Mouse (Mus musculus) neural tube, embryonic 12.5 days (tissue): ENCODE data around the gene Umps. TPM values are rescaled to one million over a fixed set of nuclear protein-coding genes. Genes with fewer than 3 reads are reported as not detected.

Source experiments
- ATAC-seq: fragments of 200-750 bp; cut with Nextera tagmentation; 2 replicates; pipeline ENCODE4 v1.8.0; 2017; ENCODE audit warnings: low read depth, mild to moderate bottlenecking, moderate TSS enrichment, moderate library complexity; ENCODE audit not compliant: low FRiP score
- H3K27ac ChIP-seq: fragments of 300-500 bp; sonication (generic); 2 replicates; pipeline ENCODE4 v1.5.1; 2016
- H3K27me3 ChIP-seq: fragments of 300-500 bp; sonication (generic); replicated peaks from 2 replicates; pipeline ENCODE4 v1.6.1; 2016; ENCODE audit warnings: mild to moderate bottlenecking
- H3K36me3 ChIP-seq: fragments of 300-500 bp; sonication (generic); 2 replicates; pipeline ENCODE4 v1.6.1; 2016; ENCODE audit warnings: mild to moderate bottlenecking
- H3K4me1 ChIP-seq: fragments of 300-500 bp; sonication (generic); 2 replicates; pipeline ENCODE4 v1.6.1; 2016
- H3K4me2 ChIP-seq: fragments of 300-500 bp; sonication (generic); replicated peaks from 2 replicates; pipeline ENCODE4 v1.6.1; 2016; ENCODE audit warnings: mild to moderate bottlenecking
- H3K4me3 ChIP-seq: fragments of 300-500 bp; sonication (generic); 2 replicates; pipeline ENCODE4 v1.5.1; 2016
- H3K9ac ChIP-seq: fragments of 300-500 bp; sonication (generic); 2 replicates; pipeline ENCODE4 v1.6.1; 2016; ENCODE audit warnings: mild to moderate bottlenecking
- H3K9me3 ChIP-seq: fragments of 300-500 bp; sonication (generic); 2 replicates; pipeline ENCODE4 v1.6.1; 2016; ENCODE audit warnings: mild to moderate bottlenecking
- WGBS: fragments of 180-500 bp; shearing (Covaris S2); methylation state at CpG from one replicate; pipeline ENCODE4 v1.1.7; 2016; 5-methylcytosine and 5-hydroxymethylcytosine counted together
- polyA plus RNA-seq: library from polyadenylated mRNA; unstranded; fragments of >200 nt; fragmentation: Nextera tagmentation; extraction: Ambion mirVana; gene quantifications from 2 replicates; pipeline ENCODE4 v1.2.1, GENCODE M21; 2016

Umps gene
- polyA plus RNA-seq, 1 experiment from 2014 or later, result 36.8 TPM

DNA sequence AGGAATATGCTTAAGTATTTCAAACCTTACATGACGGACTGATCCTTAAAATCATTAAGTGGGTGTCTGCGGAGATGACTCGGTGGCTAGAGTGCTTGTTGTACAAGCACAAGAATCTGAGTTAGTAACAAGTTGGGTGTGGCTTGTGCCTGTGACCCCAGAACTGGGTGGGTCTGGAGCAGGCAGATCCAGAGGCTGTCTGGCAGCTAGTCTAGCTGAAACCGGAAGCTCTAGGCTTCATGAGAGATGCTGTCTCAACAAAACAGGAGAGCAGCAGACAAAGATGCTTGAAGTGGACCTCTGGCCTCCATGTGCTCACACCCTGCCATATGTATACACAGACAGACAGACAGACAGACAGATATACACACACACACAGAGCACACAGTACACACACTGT, 23.9 kb upstream of the Umps start:
- H3K9me3 ChIP-seq, result no peaks in the 10 kb centered on the region
- no peak overlapping the region for H3K9ac ChIP-seq
- no peak overlapping the region for H3K4me2 ChIP-seq
- no peaks in the 10 kb centered on the region for H3K27me3 ChIP-seq
- H3K36me3 ChIP-seq, result peaks cover 6% of the 10 kb centered on the region; the same call in 1 of the 2 replicates
- H3K4me1 ChIP-seq, result no peaks in the 10 kb centered on the region
- WGBS, result 87% methylated on average over 4 of the region's 4 CpGs
- H3K27ac ChIP-seq, result no peak overlapping the region
- no peak for ATAC-seq
- H3K4me3 ChIP-seq, result no peak overlapping the region

GRCm38 (mm10) chr16:33989106-33989505, 22.3 kb upstream of the Umps start:
- H3K27ac ChIP-seq, result no peak overlapping the region
- H3K9ac ChIP-seq, result no peak overlapping the region
- H3K4me3 ChIP-seq, result no peak overlapping the region
- H3K36me3 ChIP-seq, result peaks cover 6% of the 10 kb centered on the region; the same call in 1 of the 2 replicates
- ATAC-seq, result no peak
- H3K4me2 ChIP-seq, result no peak overlapping the region
- H3K9me3 ChIP-seq, result no peaks in the 10 kb centered on the region
- no peaks in the 10 kb centered on the region for H3K4me1 ChIP-seq
- WGBS, result 76% methylated on average over 1 of the region's 1 CpGs
- no peaks in the 10 kb centered on the region for H3K27me3 ChIP-seq

- H3K9ac ChIP-seq, result no peak overlapping the region
- H3K4me2 ChIP-seq, result no peak overlapping the region
- no peak for ATAC-seq
- H3K36me3 ChIP-seq, result peaks cover 9% of the 10 kb centered on the region; the same call in 1 of the 2 replicates
- no peaks in the 10 kb centered on the region for H3K9me3 ChIP-seq
- no peak overlapping the region for H3K4me3 ChIP-seq
- H3K4me1 ChIP-seq, result no peaks in the 10 kb centered on the region
- no peak overlapping the region for H3K27ac ChIP-seq
- H3K27me3 ChIP-seq, result no peaks in the 10 kb centered on the region
- 58% methylated on average over 17 of the region's 17 CpGs for WGBS
Observed at GRCm38 (mm10) chr16:33988358-33989012, 21.6 kb upstream of the Umps start.

GRCm38 (mm10) chr16:33986993-33987392, 20.2 kb upstream of the Umps start:
- no peak for ATAC-seq
- no peak overlapping the region for H3K4me2 ChIP-seq
- WGBS, result 88% methylated on average over 7 of the region's 7 CpGs
- H3K27me3 ChIP-seq, result no peaks in the 10 kb centered on the region
- H3K9me3 ChIP-seq, result no peaks in the 10 kb centered on the region
- no peaks in the 10 kb centered on the region for H3K4me1 ChIP-seq
- no peak overlapping the region for H3K9ac ChIP-seq
- no peak overlapping the region for H3K4me3 ChIP-seq
- peaks cover 14% of the 10 kb centered on the region for H3K36me3 ChIP-seq
- no peak overlapping the region for H3K27ac ChIP-seq

DNA sequence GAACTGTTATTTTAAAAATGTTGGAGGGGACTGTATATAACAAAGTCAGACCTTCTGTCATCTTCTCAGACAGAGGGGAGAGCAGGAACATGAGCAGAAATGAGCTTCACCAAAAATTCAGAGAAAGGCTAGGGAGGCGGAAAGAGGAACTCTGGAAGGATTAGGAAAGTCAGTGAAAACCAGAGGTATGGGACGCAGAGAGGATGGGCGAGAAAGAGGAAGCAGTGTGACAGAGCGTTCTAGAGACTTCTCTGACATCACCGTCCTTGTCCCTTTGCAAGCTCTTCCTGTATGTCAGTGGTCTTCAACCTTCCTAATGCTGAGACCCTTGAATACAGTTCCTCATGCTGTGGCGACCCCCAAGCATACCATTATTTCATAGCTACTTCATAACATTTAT, 18.5 kb upstream of the Umps start:
- 89% methylated on average over 6 of the region's 6 CpGs for whole genome bisulfite sequencing
- no peak overlapping the region for H3K27ac ChIP-seq
- no peak for ATAC-seq
- H3K4me1 ChIP-seq, result no peaks in the 10 kb centered on the region
- no peak overlapping the region for H3K4me3 ChIP-seq
- H3K4me2 ChIP-seq, result no peak overlapping the region
- peaks cover 14% of the 10 kb centered on the region for H3K36me3 ChIP-seq
- no peaks in the 10 kb centered on the region for H3K27me3 ChIP-seq
- H3K9me3 ChIP-seq, result no peaks in the 10 kb centered on the region
- no peak overlapping the region for H3K9ac ChIP-seq

DNA sequence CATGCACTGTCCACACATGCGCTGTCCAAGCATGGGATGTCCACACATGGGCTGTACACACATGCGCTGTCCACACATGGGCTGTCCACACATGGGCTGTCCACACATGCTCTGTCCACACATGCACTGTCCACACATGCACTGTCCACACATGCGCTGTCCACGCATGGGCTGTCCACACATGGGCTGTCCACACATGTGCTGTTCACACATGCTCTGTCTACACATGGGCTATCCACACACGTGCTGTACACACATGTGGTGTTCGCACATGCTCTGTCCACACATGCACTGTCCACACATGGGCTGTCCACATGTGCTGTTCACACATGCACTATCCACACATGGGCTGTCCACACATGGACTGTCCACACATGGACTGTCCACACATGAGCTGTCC, 16.9 kb upstream of the Umps start:
- Histone ChIP-seq H3K9ac (no peak overlapping the region), H3K27me3 (no peaks in the 10 kb centered on the region), H3K9me3 (no peaks in the 10 kb centered on the region), H3K4me1 (no peaks in the 10 kb centered on the region), H3K36me3 (peaks cover 16% of the 10 kb centered on the region), H3K27ac (no peak overlapping the region), H3K4me2 (no peak overlapping the region), H3K4me3 (no peak overlapping the region)
- no peak for ATAC-seq
- WGBS, result 97% methylated on average over 6 of the region's 6 CpGs

- Histone ChIP-seq H3K4me3 (no peak overlapping the region), H3K9ac (no peak overlapping the region), H3K4me1 (no peaks in the 10 kb centered on the region), H3K27me3 (no peaks in the 10 kb centered on the region), H3K36me3 (peaks cover 34% of the 10 kb centered on the region), H3K4me2 (no peak overlapping the region), H3K9me3 (no peaks in the 10 kb centered on the region), H3K27ac (no peak overlapping the region)
- 45% methylated on average over 2 of the region's 2 CpGs for WGBS
- no peak for ATAC-seq
Observed at GRCm38 (mm10) chr16:33979855-33980254, 13.0 kb upstream of the Umps start.

DNA sequence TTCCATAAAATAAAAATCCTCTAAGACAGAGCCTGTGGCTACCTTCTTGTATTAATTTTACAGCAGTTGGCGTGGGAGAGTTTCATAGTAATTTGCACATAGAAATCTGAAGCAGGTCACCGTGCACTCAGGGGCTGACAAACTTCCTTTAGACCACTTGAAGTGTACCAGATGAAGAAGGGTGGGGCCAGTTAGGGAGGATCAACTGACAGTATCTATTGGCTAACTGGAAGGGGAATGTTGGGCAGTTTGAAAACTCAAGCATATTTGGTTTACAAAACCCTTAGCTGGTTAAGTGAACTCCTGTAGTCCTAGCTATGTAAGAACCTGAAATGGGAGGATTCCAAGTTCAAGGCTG, 424 bp upstream of the Umps start:
- H3K27me3 ChIP-seq, result no peaks in the 10 kb centered on the region
- WGBS, result 74% methylated on average over 2 of the region's 2 CpGs

GRCm38 (mm10) chr16:33965878-33966537, 830 bp downstream of the Umps start:
- H3K36me3 ChIP-seq, result peaks cover 21% of the 10 kb centered on the region
- H3K27ac ChIP-seq, result no peak overlapping the region
- peak overlapping the region; percentile 77 for H3K4me3 ChIP-seq
- H3K4me2 ChIP-seq, result peak overlapping the region; percentile 68
- 19% methylated on average over 15 of the region's 15 CpGs for WGBS
- H3K9me3 ChIP-seq, result no peaks in the 10 kb centered on the region
- H3K9ac ChIP-seq, result peak overlapping the region; percentile 66
- H3K27me3 ChIP-seq, result no peaks in the 10 kb centered on the region
- ATAC-seq, result 0 out of 2 replicates have a peak, but pooled peaks have one; percentile 10
- peaks cover 9% of the 10 kb centered on the region; the same call in 1 of the 2 replicates for H3K4me1 ChIP-seq

More for the DNA sequence above, 424 bp upstream of the Umps start:
- Histone ChIP-seq H3K4me1 (peaks cover 9% of the 10 kb centered on the region; the same call in 1 of the 2 replicates), H3K9me3 (no peaks in the 10 kb centered on the region), H3K4me2 (peak overlapping the region; percentile 68), H3K36me3 (peaks cover 11% of the 10 kb centered on the region), H3K4me3 (peak overlapping the region; percentile 77), H3K9ac (no peak overlapping the region; the same call in 1 of the 2 replicates), H3K27ac (no peak overlapping the region)
- ATAC-seq, result 0 out of 2 replicates have a peak, but pooled peaks have one; percentile 41

GRCm38 (mm10) chr16:33963509-33963908, 3.3 kb downstream of the Umps start:
- Histone ChIP-seq H3K36me3 (peaks cover 44% of the 10 kb centered on the region), H3K27me3 (no peaks in the 10 kb centered on the region), H3K9me3 (no peaks in the 10 kb centered on the region), H3K4me1 (peaks cover 9% of the 10 kb centered on the region; the same call in 1 of the 2 replicates), H3K9ac (no peak overlapping the region), H3K4me3 (no peak overlapping the region), H3K4me2 (no peak overlapping the region), H3K27ac (no peak overlapping the region)
- WGBS, result 92% methylated on average over 6 of the region's 6 CpGs
- no peak for ATAC-seq

DNA sequence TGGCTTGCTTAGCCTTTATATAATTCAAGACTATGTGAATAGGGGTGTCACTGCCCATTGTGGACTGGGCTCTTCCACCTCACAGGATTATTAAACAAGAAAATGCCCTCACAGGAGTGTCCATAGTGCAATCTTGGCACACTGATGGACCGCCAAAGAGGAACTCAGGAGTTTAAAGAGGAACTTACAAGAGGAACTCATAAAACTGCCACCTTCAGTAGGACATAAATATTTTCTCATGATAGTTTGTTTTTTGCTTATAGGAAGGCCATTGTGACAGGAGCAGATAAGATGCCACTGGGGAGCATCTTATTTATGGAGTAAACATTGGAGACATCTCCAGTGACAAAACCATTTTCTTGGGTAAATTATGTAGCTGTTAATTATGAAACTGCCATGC, 12.0 kb downstream of the Umps start:
- Histone ChIP-seq H3K27me3 (no peaks in the 10 kb centered on the region), H3K4me3 (no peak overlapping the region), H3K4me1 (no peaks in the 10 kb centered on the region), H3K27ac (no peak overlapping the region), H3K36me3 (peaks cover 62% of the 10 kb centered on the region), H3K9ac (no peak overlapping the region), H3K4me2 (no peak overlapping the region), H3K9me3 (no peaks in the 10 kb centered on the region)
- ATAC-seq, result no peak
- 98% methylated on average over 1 of the region's 1 CpGs for WGBS

GRCm38 (mm10) chr16:33953008-33953407, 13.8 kb downstream of the Umps start:
- 90% methylated on average over 4 of the region's 4 CpGs for WGBS
- Histone ChIP-seq H3K36me3 (peaks cover 45% of the 10 kb centered on the region), H3K27ac (no peak overlapping the region), H3K27me3 (no peaks in the 10 kb centered on the region), H3K4me1 (no peaks in the 10 kb centered on the region), H3K4me2 (no peak overlapping the region), H3K4me3 (no peak overlapping the region), H3K9me3 (no peaks in the 10 kb centered on the region), H3K9ac (no peak overlapping the region)
- no peak for ATAC-seq
